Mouse (Mus musculus) heart, embryonic 13.5 days (tissue): Measurements from ENCODE around the gene Med9. TPM values are rescaled to one million over a fixed set of nuclear protein-coding genes. Genes with fewer than 3 reads are reported as not detected.

ENCODE experiments used
- ATAC-seq: fragments of 200-750 bp; cut with Nextera tagmentation; 2 replicates; pipeline ENCODE4 v1.8.0; 2017; ENCODE audit warnings: moderate TSS enrichment; ENCODE audit not compliant: insufficient number of reproducible peaks, low FRiP score, low TSS enrichment; ENCODE audit errors: extremely low read depth
- H3K27ac ChIP-seq: fragments of 300-500 bp; sonication (generic); replicated peaks from 2 replicates; pipeline ENCODE4 v1.5.1; 2015; ENCODE audit warnings: moderate library complexity, mild to moderate bottlenecking, inconsistent platforms
- H3K27me3 ChIP-seq: fragments of 300-500 bp; sonication (generic); replicated peaks from 2 replicates; pipeline ENCODE4 v1.6.1; 2015; ENCODE audit warnings: mild to moderate bottlenecking, inconsistent platforms
- H3K36me3 ChIP-seq: fragments of 300-500 bp; sonication (generic); 2 replicates; pipeline ENCODE4 v1.6.1; 2015; ENCODE audit warnings: mild to moderate bottlenecking, inconsistent platforms
- H3K4me1 ChIP-seq: fragments of 300-500 bp; sonication (generic); 2 replicates; pipeline ENCODE4 v1.6.1; 2015; ENCODE audit warnings: inconsistent platforms
- H3K4me2 ChIP-seq: fragments of 300-500 bp; sonication (generic); 2 replicates; pipeline ENCODE4 v1.6.1; 2015; ENCODE audit warnings: inconsistent platforms, mild to moderate bottlenecking, moderate library complexity
- H3K4me3 ChIP-seq: fragments of 300-500 bp; sonication (generic); 2 replicates; pipeline ENCODE4 v1.5.1; 2015; ENCODE audit warnings: moderate library complexity, mild to moderate bottlenecking, inconsistent platforms
- H3K9ac ChIP-seq: fragments of 300-500 bp; sonication (generic); 2 replicates; pipeline ENCODE4 v1.6.1; 2015; ENCODE audit warnings: inconsistent platforms, mild to moderate bottlenecking, moderate library complexity
- H3K9me3 ChIP-seq: fragments of 300-500 bp; sonication (generic); 2 replicates; pipeline ENCODE4 v1.6.1; 2016; ENCODE audit warnings: inconsistent platforms
- WGBS: fragments of 180-500 bp; shearing (Covaris S2); methylation state at CpG from one replicate; pipeline ENCODE4 v1.1.7; 2015; ENCODE audit warnings: mixed read lengths; 5-methylcytosine and 5-hydroxymethylcytosine counted together
- polyA plus RNA-seq: library from polyadenylated mRNA; unstranded; fragments of >200 nt; fragmentation: Nextera tagmentation; extraction: Ambion mirVana; gene quantifications from 2 replicates; pipeline ENCODE4 v1.2.1, GENCODE M21; 2015

Med9 gene
- polyA plus RNA-seq, 1 experiment from 2014 or later = 42.6 TPM

DNA sequence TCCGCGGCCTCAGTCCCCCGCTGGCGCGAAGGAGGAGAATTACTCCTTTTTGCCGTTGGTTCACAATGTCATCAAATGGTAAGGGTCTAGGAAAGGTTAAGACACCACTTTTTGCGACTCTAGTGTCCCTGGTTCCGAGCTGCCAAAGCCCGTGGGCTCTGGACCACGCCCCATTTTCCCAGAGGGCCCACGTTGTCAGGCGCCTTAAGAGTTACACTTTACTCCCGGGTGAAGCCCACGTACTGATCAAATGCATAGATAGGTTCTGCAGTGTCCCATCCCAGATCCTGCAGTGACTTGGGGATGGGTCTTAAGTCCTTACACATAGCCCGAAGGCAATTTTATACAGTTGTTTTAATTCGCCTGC lies 378 bp downstream of the Med9 start:
- peak overlapping the region; percentile 90 for H3K4me2 ChIP-seq
- peak overlapping the region; percentile 98 for H3K9ac ChIP-seq
- WGBS = 2% methylated on average over 16 of the region's 16 CpGs
- peak overlapping the region; percentile 83 for H3K27ac ChIP-seq
- H3K4me1 ChIP-seq = peaks cover 43% of the 10 kb centered on the region
- peaks cover 6% of the 10 kb centered on the region; the same call in 1 of the 2 replicates for H3K36me3 ChIP-seq
- H3K4me3 ChIP-seq = peak overlapping the region; percentile 80
- H3K27me3 ChIP-seq = no peaks in the 10 kb centered on the region; the same call in 1 of the 2 replicates
- 0 out of 2 replicates have a peak, but pooled peaks have one; percentile 22 for ATAC-seq
- no peaks in the 10 kb centered on the region for H3K9me3 ChIP-seq

DNA sequence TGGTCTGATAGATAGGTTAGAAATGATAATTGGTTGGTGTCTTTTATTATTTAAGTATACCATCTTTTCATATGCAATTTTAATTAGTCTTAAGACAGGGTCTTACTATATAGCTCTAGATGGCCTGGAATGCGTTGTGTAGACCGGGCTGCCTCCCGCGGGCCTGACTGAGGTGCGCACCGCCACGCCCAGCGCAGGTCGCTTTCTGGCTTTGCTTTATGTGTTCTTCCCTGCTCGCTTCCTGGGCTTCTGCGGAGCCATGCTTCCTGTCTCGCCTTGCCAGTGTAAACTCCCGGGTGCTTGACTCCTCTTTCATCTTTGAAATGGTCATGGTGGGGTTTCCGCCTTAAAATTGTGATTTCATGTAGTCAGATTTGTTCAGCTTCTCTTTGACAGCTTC lies 4.9 kb downstream of the Med9 start:
- no peak for ATAC-seq
- Histone ChIP-seq H3K9ac (no peak overlapping the region), H3K4me2 (no peak overlapping the region), H3K36me3 (peaks cover 26% of the 10 kb centered on the region), H3K27me3 (no peaks in the 10 kb centered on the region), H3K27ac (no peak overlapping the region), H3K4me3 (no peak overlapping the region), H3K9me3 (no peaks in the 10 kb centered on the region), H3K4me1 (peaks cover 38% of the 10 kb centered on the region)
- WGBS = 81% methylated on average over 14 of the region's 14 CpGs

DNA sequence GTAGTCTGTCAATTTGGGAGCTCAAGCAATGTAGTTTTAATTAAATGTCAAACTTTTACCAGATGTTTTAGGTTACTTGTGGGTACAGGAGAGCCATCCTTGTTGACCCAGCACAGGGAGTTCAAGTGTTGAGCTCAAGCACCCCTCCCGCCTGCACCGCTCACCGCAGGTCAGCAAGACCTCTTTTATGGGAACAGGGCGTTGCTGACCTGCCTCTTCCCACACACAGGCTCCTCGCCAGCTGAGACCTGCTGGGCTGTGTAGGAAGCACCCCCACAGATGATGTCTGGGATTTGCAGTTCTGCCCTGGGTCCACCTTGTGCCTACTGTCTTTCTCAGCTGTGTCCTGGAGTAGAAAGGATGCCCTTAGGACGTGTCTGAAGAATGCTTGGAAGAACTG lies 8.7 kb downstream of the Med9 start:
- no peak for ATAC-seq
- H3K4me2 ChIP-seq = no peak overlapping the region
- H3K27ac ChIP-seq = no peak overlapping the region
- no peaks in the 10 kb centered on the region for H3K27me3 ChIP-seq
- no peak overlapping the region for H3K4me3 ChIP-seq
- H3K9me3 ChIP-seq = no peaks in the 10 kb centered on the region
- H3K36me3 ChIP-seq = peaks cover 33% of the 10 kb centered on the region
- 77% methylated on average over 6 of the region's 6 CpGs for WGBS
- no peak overlapping the region for H3K9ac ChIP-seq
- peaks cover 47% of the 10 kb centered on the region for H3K4me1 ChIP-seq

DNA sequence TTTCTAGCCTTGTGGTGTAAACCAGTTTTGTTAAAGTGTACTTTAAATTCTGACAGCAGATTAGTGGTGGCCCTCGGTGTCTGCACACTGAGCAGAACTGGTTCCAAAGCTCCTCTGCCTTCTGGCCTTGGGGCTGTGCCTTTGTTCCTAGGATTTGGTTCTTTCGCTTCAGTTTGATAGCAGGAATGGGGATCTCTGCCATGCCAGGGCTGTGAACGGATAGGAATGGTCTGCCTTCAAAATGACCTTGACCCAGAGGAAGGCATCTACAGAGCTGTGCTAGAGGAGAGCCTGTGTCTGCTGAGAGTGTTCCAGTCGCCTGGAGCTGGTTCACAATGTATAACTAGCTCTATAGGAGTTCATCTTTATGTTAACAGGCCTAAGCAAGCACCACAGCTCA lies 11.4 kb downstream of the Med9 start:
- H3K4me2 ChIP-seq = no peak overlapping the region
- H3K27ac ChIP-seq = peak overlapping the region; percentile 87
- no peak overlapping the region for H3K4me3 ChIP-seq
- H3K4me1 ChIP-seq = peaks cover 61% of the 10 kb centered on the region
- H3K9ac ChIP-seq = peak overlapping the region; percentile 17
- no peaks in the 10 kb centered on the region for H3K9me3 ChIP-seq
- H3K36me3 ChIP-seq = peaks cover 44% of the 10 kb centered on the region
- ATAC-seq = no peak
- peaks cover 13% of the 10 kb centered on the region; the same call in 1 of the 2 replicates for H3K27me3 ChIP-seq
- 43% methylated on average over 4 of the region's 4 CpGs for WGBS

DNA sequence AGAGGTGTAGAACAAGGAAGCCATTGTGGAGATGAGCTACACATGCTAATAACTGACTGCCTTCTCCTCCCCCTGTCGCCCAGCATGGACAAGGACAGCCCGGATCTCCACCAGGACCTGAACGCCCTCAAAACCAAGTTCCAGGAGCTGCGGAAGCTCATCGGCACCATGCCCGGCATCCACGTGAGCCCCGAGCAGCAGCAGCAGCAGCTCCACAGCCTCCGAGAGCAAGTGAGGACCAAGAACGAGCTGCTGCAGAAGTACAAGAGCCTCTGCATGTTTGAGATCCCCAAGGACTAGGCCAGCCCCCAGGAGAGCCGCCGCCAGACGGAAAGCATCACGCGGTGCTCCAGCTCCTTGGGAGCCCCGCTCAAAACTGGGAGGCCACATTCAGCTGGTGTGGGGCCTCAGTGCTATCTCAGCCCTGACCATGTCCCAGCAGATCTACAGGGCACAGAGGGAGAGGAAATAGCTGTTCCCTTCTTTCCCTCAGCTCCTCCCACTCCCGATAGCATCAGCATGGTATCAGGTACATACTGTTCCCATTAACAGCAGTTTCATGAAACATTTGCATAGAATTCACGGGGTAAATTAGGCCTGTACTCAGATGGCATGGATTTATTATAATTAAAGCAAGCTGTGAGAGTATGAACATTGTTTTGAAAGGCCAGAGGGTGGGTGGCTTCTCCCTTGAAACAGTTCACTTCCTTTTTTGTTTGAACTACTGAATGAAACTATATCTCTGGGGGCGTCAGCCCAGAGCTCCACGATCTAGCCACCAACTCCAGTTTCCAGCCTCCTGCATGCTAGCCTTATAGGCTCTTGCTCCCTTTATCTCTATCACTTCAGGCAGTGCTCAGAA lies 12.7 kb downstream of the Med9 start:
- H3K4me1 ChIP-seq = peaks cover 65% of the 10 kb centered on the region
- peak overlapping the region; percentile 87 for H3K27ac ChIP-seq
- no peaks in the 10 kb centered on the region for H3K9me3 ChIP-seq
- H3K4me2 ChIP-seq = peak overlapping the region; percentile 26
- peaks cover 13% of the 10 kb centered on the region; the same call in 1 of the 2 replicates for H3K27me3 ChIP-seq
- no peak for ATAC-seq
- WGBS = 49% methylated on average over 20 of the region's 20 CpGs
- H3K36me3 ChIP-seq = peaks cover 37% of the 10 kb centered on the region
- H3K4me3 ChIP-seq = no peak overlapping the region
- peak overlapping the region; percentile 60 for H3K9ac ChIP-seq

DNA sequence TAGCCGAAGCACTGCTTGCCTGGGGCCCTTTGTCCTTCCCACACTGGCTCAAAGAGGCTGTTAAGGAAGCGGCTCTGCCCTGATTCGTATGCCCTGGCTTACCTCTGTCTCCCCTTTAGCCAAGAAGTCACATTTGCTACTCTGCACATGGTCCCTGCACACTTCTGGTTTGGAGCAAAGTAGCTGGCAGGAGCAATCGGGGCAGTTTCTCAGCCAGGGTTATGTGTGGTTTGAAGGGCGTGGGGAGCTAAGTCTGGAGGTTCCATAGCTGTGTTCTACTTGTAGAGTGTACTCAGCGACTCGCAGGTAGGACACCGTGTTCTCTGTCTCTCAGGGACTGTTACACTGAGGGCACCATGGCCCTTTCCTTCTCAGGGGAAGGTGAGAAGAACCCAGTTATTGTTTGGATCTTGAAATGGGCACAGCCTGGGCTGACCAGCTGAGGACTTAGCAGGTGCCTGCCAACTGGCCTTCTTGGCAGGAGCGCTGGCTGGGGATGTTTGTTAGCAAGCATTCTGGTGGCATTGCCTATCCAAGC lies 13.4 kb downstream of the Med9 start:
- WGBS = 55% methylated on average over 9 of the region's 9 CpGs
- H3K9me3 ChIP-seq = no peaks in the 10 kb centered on the region
- H3K27ac ChIP-seq = peak overlapping the region; percentile 87
- H3K4me2 ChIP-seq = peak overlapping the region; percentile 26
- H3K4me1 ChIP-seq = peaks cover 72% of the 10 kb centered on the region
- peak overlapping the region; percentile 60 for H3K9ac ChIP-seq
- H3K4me3 ChIP-seq = no peak overlapping the region
- peaks cover 32% of the 10 kb centered on the region for H3K36me3 ChIP-seq
- H3K27me3 ChIP-seq = peaks cover 13% of the 10 kb centered on the region; the same call in 1 of the 2 replicates
- no peak for ATAC-seq

DNA sequence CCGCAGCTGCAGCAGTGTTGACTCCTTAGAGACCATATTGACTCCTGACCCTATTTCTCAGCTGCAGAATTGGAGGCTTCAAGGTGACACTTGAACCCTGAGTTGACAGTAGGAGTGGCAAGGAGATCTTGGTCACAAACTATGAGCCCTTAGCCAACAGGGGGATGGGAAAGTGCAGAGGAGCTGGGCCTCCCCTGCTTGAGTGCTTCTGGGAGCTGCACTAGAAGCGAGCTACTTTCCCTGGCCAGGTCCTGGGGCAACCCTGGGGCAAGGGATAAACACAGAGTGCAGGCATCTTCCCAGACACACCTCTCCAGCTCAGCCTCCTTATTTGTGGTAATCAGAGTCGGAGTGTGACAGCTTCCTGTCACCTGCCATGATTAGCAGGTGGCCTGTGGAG lies 14.6 kb downstream of the Med9 start:
- Histone ChIP-seq H3K36me3 (peaks cover 25% of the 10 kb centered on the region), H3K9ac (no peak overlapping the region; the same call in none of the 2 replicates), H3K27ac (peak overlapping the region; percentile 46), H3K4me3 (no peak overlapping the region), H3K9me3 (no peaks in the 10 kb centered on the region), H3K4me1 (peaks cover 75% of the 10 kb centered on the region), H3K4me2 (peak overlapping the region; percentile 80), H3K27me3 (peaks cover 13% of the 10 kb centered on the region; the same call in 1 of the 2 replicates)
- 58% methylated on average over 3 of the region's 3 CpGs for WGBS
- ATAC-seq = no peak

DNA sequence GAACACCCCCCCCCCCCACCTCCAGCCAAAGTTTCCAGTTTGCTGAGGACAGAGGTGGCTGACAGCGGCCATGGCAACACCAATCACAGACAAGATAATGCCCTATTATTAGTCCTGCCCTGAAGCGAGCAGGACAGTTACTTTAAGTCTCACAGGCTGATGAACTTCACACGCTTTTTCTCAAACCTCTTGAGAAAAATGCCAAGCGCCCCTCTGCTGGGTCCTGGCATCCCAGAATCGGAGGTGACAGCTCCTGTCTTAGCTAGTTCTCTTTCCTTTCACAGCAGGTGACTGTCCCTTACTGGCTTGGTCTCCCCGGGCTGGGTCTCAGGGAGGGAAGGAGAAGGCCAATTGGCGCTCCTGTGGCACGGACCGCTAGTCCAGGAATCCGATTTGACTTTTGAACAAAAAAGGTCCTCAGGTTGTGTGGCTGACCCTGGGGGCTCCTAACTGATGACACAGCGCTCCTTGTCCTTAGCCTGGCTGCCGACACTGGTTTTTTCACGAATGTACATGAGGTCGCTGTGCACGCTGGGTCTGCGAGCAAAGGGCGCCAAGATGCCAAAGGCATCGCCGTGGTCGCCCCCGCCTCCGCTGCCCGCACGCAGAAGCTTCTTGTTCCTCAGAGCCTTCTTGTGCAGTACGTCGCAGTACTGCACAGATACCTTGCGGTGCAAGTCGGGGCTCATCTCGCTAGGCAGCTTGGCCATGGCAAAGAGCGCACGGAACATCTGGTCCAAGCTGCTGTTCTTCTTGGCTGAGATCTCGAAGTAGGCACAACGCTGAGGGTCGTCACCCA lies 15.6 kb downstream of the Med9 start:
- ATAC-seq = no peak
- Histone ChIP-seq H3K9me3 (no peaks in the 10 kb centered on the region), H3K27ac (peak overlapping the region; percentile 87), H3K4me2 (peak overlapping the region; percentile 80), H3K36me3 (peaks cover 25% of the 10 kb centered on the region), H3K4me3 (peak overlapping the region; percentile 57), H3K4me1 (peaks cover 73% of the 10 kb centered on the region), H3K9ac (peak overlapping the region; percentile 77), H3K27me3 (peaks cover 13% of the 10 kb centered on the region; the same call in 1 of the 2 replicates)
- WGBS = 6% methylated on average over 34 of the region's 34 CpGs

DNA sequence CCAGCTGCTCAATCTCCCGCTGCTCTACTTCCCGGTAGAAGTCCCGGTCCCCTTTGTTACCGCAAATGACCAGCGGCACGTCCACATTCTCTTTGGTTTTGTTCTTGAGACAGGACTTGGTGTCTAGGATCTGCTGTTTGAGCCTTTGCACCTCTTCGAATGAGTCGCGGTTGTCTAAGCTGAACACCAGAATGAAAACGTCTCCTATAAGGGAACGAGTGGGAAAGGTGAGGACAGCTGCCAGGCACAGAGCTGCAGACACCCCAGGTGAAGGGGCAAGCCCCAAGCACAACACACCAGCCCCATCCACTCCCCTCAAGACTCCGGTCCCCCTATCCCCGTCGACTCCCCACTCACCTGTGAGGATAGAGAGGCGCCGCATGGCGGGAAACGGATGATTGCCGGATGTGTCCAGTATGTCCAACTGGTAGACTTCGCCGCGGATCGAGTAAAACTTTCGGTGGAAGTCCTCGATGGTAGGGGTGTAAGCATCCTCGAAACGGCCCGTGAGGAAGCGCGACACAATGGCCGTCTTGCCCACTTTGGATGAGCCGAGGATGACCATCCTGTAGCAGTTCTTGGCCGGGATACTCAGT lies 16.3 kb downstream of the Med9 start:
- Histone ChIP-seq H3K27ac (peak overlapping the region; percentile 87), H3K9me3 (no peaks in the 10 kb centered on the region), H3K9ac (peak overlapping the region; percentile 77), H3K36me3 (peaks cover 25% of the 10 kb centered on the region), H3K27me3 (peaks cover 13% of the 10 kb centered on the region; the same call in 1 of the 2 replicates), H3K4me3 (peak overlapping the region; percentile 57), H3K4me1 (peaks cover 66% of the 10 kb centered on the region), H3K4me2 (peak overlapping the region; percentile 80)
- WGBS = 2% methylated on average over 33 of the region's 33 CpGs
- no peak; the same call in 1 of the 2 replicates for ATAC-seq

DNA sequence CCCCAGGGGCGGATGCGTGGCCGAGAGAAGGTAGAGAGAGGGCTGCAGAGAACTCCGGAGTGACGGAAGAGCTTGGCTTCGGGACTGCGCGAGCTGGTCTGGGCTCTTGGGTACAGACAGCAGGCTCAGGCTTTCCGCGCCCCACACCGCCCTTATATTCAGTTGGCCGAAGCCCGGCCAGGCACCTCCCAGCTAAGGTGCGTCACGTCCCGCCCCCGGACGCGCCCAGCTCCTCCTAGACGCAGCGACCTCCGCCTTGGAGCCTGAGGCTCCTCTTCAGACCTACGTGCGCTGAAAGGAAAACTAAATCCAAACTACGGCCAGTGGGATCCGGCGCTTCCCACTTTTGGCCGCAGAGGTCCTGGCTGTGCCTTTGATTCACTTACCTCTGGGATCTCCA lies 16.8 kb downstream of the Med9 start, which contains the start of gene Rasd1:
Gene Rasd1 (minus strand): TSS at position 127 of the 400 bp plus-strand sequence.
- Histone ChIP-seq H3K9ac (peak within 1 kb of the TSS; percentile 77), H3K4me3 (peak within 1 kb of the TSS; percentile 57), H3K27me3 (peaks cover 13% of the 10 kb centered on the region; the same call in 1 of the 2 replicates), H3K4me1 (peaks cover 60% of the 10 kb centered on the region), H3K36me3 (peaks cover 25% of the 10 kb centered on the region), H3K4me2 (peak within 1 kb of the TSS; percentile 80), H3K9me3 (no peaks in the 10 kb centered on the region), H3K27ac (peak within 1 kb of the TSS; percentile 87)
- peak; percentile 63 for ATAC-seq
- under 1% methylated on average over 28 of the region's 28 CpGs for WGBS
